15 mouse cellular contexts compared by ENCODE assay signal in the genomic region with DNA sequence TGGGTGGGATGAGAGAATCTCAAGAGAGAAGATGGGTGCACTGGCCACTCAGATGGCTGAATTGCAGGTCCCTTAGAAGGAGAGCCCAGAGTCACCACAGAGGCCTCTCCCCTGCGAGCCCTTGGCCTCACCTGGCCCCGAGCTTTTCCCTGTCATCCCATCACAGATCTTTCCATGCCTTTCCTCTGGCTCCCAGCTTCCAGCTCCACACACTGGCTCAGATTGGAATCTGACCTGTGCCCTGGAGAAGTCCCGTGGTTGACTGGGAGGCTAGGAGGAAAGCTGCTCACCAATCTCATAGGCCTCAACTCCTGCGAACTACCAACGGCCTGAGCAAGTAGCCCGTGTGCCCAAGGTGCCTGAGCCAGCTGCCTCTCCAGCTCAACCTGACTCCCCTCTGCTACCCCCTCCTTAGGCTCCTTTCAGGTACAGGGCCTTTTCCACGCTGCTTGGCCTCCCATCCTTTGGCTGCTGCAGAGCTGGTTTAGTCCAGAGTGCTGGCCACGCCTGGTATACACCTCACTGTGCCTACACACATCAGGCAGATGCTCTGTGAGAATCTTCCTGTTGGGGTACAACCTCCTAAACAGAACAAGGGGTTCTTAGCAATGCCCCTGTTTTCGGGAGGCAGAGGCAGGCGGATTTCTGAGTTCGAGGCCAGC. TPM values are rescaled to one million over a fixed set of nuclear protein-coding genes. Genes with fewer than 3 reads are reported as not detected.
"Had no signal": no experiment of that assay in that cellular context is flagged by ENCODE, and none has a peak within 500 bp of the region (broad histone marks: within the 10 kb centered on the region; RNA-seq: fewer than 3 reads in every experiment).

No protein-coding gene starts in this region.

- ATAC-seq: inflammation-experienced regulatory T-cells, adult 6 months; liver, embryonic 12.5 days; midbrain, embryonic 16.5 days had no signal

- H3K4me3 ChIP-seq: left cerebral cortex, adult 2 months; limb, embryonic 10.5 days; liver, embryonic 12.5 days; lung, embryonic 15.5 days; midbrain, embryonic 12.5 days; neural tube, embryonic 15.5 days had no signal

- H3K27ac ChIP-seq: left cerebral cortex, adult 2 months; limb, embryonic 10.5 days; liver, embryonic 12.5 days; lung, embryonic 15.5 days; midbrain, embryonic 12.5 days; neural tube, embryonic 15.5 days had no signal

- H3K9ac ChIP-seq: liver, embryonic 12.5 days; lung, embryonic 15.5 days; midbrain, embryonic 12.5 days; neural tube, embryonic 15.5 days had no signal

- H3K4me2 ChIP-seq: liver, embryonic 12.5 days; lung, embryonic 15.5 days; midbrain, embryonic 12.5 days; neural tube, embryonic 15.5 days had no signal

- H3K27me3 ChIP-seq: liver, embryonic 12.5 days; lung, embryonic 15.5 days; midbrain, embryonic 12.5 days; neural tube, embryonic 15.5 days had no signal

- H3K9me3 ChIP-seq: limb, embryonic 10.5 days; liver, embryonic 12.5 days; lung, embryonic 15.5 days; midbrain, embryonic 12.5 days; neural tube, embryonic 15.5 days had no signal

- DNase-seq: lung, postnatal 14 days; right cerebral cortex, adult 18-20 months; right cerebral cortex, postnatal 25 days; thymus, adult 18-20 months; thymus, postnatal 14 days had no signal

RNA-seq across cellular contexts. Expression of a gene that starts 19.6 kb away (rescaled TPM):
- total RNA-seq: megakaryocyte-erythroid progenitor cell, adult 5-6 weeks had no signal
- polyA plus RNA-seq: small intestine, adult 2 months had no signal

RNA-seq across cellular contexts. Expression of a gene that starts 28.7 kb away (rescaled TPM):
- total RNA-seq: megakaryocyte-erythroid progenitor cell, adult 5-6 weeks had no signal
- polyA plus RNA-seq: inflammation-experienced regulatory T-cells, adult 6 months; small intestine, adult 2 months had no signal
